Mouse (Mus musculus) WW6 (cell line): ENCODE results near the gene Ttc27.

ENCODE experiments used
- DNase-seq: peaks from one replicate; pipeline ENCODE4 v3.0.0-alpha.2; 2013; ENCODE audit warnings: low read depth, low spot score

The Ttc27 gene

DNA sequence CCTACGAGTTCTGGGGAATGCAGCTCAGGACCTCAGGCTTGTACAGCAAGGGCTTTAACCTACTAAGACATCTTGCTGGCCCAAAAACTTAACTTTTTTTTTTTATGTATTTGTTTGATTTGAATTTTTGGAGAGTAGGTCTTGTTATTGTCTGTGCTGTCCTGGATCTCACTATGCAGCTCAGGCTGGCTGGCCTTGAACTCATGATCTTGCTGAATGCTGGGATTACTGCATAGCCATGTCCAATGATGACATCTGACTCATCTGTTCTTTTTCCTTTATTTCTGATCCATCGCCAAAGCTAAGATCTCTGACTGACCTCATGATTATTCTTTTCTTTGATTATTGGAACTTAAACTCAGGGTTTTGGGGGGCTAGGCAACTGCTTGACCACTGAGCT is 113.3 kb downstream of the Ttc27 start:
- no peak for DNase-seq

DNA sequence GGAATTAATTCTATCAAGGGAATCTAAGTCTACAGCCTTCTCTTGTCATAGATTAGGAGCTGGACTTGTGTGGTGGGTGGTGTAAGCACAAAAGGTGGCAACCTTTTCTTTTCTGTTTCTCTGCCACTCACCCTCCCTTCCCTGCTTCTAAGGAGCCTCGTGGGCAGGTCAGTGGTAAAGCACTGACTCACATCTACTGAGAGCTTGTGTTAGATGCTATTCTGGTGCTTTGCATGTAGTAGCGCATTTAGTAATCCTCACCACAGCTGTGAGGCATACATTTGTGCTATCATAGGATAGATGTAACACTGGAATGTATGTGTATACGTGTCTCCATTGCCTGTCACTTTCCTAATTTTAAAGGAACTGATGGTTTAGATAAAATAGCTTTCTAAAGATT is 124.2 kb downstream of the Ttc27 start:
- no peak for DNase-seq

DNA sequence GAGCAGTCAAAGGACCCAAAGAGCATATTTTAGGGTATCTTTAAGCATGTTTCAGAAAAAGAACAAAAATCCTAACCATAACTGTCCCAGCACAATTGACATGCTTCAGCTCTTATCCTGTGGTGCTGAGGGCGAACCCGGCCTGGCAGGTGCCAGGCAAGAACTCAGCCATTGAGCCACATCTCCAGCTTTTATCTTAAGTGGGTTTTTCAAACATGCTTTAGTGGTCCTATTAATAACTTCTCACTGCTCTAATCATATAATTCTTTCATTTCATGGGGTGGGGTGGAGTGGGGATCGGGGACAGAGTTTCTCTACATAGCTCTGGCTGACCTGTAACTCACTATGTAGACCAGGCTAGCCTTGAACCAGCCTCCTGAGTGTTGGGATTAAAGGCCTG is 125.1 kb downstream of the Ttc27 start:
- DNase-seq = no peak

DNA sequence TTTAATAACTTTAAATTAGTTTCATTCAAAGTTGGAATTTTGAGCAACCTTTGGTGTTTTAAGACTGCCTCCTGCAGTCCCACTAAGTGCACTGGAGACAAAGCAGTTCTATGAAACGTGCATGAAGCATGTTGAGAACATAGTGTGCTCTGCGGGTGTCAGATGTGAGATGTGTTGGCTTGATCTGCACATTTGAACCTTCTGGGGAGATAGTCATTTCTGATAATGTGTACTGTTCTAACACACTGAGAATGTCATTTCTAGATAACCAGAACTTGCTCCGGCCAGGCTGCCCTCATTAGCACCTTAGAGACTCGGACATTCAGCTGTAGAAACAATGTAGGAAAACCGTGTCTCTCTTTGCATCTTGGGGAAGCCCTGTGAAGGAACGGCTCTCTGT is 126.0 kb downstream of the Ttc27 start:
- DNase-seq = no peak

DNA sequence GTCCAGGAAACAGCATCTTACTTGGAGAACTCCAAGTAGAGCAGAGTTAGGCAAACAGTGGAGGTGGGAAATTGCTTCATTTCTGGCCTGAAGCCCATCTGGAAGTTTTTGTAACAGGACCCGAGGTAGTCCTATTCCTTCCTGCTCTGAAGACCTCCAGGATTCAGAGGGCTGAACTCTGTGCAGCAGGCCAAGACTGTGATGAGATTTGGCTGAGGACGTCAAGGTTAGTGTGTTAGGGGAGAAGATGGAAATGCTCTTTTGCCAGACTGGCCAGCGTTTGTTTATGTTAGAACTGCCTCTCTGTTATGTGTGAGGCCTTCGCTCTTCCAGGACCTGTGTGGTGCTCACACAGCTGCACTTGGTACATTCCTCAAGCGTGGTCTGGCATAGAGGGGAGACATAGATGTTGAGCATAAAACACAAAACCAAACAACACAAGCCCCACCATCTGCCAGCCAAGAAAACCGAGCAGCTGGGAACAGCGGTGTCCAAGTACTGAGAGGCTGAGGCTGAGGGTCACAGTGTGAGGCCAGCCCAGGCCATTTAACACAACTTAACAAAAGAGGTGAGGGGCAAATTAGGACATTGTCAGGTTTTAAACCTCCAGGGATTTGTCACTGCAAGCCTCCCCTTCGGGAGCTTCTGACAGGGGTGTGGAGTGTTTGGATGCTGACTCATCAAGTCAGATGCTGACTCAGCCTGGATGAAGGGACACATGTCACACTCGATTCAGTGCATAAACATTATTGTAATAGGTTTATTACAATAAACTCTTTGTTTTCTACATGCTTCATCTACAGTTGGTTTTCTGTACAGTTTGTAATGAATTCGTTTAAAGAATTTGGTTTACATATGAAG is 128.7 kb downstream of the Ttc27 start:
- DNase-seq = no peak

DNA sequence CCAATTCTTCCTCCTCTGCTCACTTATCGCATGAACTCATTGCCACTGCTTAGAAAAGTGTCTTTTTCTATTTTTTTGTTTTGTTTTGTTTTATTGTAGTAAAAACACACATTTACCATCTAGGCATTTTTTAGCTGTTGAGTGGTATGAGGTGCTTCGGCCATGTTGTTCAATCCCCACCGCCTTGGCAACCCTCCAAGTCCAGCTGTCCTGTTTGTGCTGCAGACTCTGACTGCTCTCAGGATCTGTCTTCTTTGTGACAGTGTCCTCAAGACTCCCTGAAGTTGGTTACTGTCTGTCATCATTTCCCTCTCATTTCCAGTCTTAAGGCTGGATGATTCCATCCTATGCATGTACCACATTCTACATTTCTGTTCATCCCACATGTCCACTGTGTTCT is 132.7 kb downstream of the Ttc27 start:
- no peak for DNase-seq

DNA sequence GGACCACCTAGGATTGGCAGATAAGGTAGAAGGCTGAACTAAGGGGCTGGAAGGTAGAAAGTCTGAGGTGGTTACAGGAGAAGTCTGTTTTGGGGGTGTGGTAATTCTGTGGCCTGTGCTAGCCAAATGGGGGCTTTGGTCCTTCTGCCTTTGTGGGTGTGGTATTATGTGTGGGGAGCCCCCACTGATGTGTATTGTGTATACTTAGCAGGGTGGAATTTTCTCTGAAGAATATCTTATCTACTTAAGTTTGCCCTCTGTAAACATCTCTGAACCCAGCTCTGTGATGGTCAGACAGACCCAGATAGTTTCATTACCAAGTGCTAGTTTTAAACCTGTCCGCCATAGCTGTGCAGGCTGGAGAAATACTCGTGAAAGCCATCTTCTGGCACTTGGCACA is 141.8 kb downstream of the Ttc27 start:
- DNase-seq = no peak

DNA sequence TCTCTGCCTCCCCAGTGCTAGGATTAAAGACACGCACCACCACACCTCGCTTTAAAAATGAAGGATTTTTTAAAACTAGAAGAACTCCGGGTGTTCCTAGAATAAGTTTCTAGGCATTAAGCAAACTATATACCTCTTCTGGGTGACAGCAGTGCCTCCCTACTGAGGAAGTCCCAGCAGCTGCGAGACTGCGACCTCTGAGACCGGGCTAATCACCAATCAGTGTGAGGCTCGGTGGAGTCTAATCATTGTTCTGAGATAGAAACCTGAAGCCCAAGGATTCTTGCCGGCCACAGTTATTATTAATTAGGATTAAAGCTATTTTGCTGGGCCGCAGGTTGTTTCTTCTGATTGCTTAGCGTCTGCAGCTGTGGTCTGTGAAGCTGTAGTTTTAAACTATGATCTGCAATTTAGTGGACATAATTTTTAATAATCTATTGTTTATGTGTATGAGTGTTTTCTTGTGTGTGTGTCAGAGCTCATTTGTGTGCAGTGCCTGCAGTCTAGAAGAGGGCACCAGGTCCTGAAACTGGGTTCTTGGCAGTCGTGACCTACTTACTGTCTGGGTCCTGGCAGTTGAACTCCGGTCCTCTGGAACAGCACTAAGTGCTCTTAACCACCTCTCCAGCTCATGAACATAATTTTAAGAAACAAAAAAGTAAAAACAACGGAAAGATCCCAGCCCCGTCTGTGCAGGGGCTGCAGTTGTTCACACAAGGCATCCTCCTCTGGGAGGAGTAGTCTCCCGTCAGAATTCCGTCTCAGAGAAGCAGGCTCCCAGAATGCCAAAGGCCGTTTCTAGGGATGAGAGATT is 142.9 kb downstream of the Ttc27 start:
- no peak for DNase-seq

DNA sequence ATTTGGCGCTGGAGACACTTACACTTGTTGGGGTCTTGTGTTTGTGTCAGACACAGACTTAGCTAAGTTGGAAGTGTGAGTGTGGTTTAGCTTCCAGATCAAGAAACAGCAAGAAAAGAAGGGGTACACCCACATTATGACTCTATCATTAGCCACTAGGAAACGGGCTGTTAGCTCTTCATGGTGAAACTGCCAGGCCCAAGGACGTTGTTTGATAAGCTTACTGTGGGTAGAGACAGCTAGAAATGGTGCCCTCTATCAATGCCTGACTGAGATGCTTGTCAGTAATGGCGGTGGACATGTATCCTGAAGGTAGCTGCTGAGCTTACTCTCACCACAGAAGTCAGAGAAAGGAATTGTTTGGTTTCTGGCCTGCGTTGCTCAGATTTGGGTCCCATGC is 146.3 kb downstream of the Ttc27 start:
- DNase-seq = no peak

DNA sequence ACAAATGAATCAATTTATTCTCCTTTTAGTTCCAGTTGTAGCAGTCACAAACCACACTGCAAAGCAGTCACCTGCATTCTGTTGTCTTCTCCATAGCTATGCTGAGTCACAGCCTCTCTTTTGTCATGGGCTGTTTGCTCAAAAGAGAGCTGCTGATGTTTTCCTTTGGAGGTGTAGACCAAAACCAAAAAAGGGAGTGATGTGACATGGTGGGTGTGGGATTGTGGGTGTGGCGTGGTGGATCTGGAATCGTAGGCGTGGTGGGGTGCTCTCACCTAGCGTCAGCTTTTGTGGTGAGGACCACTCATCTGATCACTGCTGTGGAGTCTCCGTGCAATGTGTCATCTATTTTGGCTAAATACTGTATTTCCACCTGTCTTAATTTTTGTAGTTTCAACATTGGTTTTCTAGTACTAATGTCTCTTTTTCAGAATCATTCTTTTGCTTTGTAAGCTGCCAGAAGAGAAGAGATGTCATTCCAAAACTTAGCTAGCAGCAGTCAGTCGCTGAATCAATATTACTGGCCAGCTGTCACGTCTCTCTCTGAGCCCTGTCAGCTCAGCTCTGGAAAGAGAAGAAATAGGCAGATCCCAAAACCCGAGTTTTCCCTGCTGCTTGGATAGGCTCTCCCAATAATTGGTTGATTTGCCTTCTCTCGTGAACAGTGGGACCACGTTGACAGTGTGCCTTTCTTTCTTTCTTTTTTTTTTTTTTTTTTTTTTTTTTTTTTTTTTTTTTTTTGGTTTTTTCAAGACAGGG is 147.4 kb downstream of the Ttc27 start:
- DNase-seq = no peak

DNA sequence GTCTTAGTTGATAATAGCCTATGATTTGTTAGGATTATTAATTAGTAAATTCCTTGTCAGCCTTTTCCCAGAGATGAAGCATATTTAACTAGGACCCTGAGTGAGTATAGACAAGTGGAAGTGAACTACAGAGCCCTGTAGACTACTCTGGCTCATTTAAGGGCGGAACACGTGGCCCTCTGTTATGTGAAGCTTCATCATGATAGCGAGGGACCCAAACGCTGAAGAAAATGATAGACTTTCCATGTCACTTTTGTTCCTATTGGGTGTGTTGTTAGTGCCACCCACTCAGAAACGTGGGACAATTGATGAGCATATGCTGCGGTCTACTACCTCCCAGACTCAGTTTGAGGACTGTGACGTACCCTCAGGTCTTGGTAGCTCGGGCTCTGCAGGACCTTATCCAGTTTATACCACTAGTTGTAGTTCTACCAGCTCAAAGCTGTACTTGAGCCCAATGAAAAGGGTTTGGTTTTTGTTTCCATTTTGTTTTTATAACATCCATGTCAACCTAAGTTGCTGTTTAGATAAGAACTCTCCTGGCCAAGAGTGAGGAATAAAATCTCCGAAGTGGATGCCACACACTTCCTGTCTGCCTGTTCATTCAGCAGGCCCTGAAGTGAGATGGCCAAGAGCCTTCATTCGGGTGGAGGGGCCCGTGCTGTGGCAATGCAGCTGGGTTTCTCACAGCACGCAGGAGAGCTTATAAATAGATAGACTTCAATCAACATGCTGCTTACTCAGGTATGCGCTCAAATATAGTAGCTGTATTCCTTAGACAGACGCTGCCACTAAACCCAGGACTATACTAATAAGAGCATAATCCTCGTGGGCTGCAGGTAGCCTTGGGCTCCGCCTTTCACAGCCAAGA is 148.4 kb downstream of the Ttc27 start:
- no peak for DNase-seq

DNA sequence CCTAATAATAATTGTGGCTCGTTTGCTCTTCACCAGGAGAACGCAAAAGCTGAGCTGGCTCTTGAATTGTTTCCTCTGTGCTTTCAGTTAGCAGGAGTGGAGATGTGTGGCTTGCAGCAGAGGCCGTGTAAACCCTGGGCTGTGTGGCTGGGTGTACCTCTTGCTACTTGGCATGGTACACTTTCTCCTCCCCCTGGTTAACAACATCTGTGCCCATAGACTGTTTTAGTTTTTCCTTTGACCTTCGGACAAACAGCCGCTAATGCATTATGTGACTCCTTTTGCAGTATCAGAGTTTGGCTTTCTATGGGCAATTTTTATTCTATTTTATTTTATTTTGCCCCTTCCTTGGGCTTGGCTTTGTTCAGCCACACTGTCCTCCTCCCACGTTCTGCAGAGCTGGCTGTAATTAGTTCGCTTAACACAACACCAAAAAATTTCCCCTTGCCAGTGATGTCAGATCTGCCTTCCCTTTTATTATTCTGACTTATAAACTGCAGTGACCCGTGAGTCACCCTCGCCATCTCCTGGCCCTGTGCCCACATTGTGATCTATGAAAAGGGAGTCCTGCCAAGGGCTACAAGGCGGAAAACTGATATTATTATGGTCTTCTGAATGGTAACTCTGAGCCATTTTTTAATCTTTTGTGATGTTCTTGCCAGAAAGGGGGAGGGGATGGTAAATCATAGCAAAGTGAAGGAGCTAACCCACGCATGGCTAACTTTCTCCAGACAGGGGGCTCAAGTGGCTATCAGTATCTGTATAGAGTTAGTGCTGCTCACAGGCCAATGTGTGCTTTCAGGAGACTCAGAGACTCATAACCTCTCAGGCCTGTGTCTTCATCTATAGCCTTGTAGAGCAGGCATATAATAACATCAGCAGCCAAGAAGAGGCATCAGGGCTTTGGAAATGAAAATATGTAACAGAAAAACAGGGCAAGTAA is 149.3 kb downstream of the Ttc27 start:
- no peak for DNase-seq

DNA sequence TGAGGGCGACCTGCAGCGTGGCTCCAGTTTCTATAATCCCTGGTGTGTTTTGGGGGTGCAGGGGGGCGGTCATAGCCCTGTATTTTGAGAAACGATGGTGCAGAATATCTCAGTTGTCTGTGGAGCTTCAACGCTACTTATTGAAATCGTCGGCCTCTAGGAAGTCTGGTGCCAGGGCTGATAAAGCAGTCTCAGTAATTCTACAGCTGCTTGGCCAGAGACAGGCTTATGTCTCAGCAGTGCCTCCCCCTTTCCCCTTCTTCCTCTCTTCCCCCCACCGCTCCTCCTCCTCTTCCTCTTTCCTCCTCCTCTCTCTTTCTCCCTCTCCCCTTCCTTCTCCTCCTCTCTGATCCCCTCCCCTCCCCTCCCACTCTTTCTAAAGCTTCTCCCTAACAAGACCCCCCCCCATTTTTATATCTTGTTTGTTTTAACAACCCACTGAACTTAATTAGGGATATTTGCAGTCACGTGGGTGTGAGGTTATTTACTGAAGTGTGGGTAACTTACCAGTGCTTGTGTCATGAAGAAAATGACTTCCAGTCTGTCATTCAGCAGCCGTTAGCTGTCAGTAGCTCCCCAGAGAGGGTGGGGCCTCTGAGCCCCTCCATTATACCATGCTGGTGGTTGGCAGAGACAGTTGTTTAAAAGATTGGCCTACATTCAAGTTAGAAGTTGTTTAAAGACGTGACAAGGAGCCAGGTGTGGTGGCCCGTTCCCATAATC is 150.8 kb downstream of the Ttc27 start:
- no peak for DNase-seq

DNA sequence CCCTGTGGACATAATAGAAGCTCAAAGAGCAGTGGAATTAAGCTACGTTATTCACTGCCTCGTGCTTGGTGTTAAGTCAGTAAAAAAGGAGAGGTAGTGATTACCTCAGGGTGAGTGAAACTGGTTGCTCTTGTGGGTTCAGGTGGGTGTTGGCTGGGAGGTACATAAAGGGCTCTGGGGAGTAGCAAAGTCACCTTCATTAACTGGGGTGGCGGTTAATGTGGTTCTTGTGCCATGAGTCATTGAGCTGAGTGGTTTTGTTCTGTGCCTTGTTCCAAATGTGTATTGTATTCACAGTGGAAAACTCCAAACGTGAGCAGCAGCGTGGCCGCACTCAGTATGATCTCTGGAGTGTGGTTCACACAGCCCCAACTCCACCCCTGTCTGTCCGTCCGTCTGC is 152.0 kb downstream of the Ttc27 start:
- no peak for DNase-seq

DNA sequence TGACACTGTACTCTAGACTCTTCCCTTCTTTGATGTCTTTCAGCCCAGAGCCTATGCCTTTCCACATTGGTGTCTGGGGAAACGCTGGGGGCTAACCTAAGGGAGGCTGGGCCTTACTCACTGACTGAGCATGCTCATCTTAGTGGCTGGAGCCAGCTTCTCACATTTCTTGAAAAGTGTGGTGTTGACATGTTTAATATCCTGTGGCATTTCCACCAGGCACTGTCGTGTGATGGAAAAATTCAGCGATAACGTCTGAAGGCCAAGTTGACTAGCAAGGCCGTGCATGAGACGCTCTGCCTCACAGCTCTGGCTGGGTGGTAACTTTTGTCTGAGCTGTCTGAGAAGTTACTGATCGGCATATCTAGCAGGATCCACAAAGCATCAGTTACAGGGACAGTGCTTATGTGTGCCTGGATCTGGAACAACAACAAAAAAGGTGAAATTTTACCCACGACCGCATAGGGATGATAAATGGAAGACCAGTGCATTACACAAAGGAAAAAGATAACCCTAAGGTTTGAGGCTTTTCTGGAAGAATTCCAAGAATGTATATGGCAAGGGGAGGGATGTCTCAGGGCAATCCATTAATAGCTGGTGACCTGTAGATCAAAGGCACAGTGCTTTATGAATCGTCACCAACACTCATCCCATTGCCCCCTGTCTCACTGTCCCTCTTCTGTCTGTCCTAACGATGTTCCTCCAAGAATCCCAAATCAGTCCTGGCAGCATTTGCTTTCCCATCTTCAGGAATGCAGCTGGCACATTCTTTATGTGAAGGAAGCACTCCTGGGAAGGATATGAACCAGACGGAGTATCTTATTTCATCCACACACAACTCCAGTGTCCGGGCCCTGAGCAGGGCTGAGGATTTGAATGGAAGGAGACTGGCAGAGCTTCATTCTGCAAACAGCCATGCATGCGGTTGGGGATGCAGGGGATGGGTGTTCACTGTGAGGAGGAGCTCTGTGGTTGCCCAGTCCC is 152.9 kb downstream of the Ttc27 start:
- DNase-seq = no peak

DNA sequence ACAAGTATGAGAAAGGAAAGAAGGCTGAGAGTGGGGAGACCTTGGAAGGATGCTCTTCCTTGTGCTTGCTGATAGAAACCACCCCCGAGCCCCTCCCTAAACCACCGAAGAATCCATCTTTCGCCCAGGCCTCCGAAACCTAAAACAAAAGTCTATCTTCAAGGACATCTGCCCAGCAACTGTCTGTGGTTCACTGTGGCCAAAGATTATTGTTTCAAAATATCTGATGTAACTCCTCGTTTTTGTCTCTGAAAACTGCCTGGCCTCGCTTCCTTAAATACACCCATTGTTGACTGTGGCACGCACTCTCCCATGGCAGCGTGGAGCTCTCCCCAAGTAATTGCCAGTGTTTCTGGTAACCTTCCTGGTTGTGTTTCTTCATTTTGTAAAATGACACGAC is 155.0 kb downstream of the Ttc27 start:
- no peak for DNase-seq

DNA sequence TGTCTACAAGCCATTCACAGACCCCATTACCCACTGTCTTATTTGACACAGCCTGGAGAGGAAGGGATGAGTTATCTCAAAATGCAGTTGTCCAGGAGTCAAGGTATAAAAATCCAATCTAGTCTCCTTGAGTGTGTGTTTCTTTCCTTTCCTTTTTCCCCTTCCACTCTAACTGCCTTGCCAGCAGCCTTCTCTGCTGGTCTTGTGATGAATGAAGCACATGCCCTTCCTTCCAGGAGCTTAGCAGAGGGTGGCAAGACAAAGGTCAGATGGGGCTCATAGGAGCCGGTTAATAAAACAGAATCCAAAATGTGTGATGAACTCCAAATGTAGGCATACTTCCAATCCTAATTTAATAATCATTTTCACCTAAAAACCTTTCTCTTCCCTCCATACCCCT is 156.2 kb downstream of the Ttc27 start:
- no peak for DNase-seq

DNA sequence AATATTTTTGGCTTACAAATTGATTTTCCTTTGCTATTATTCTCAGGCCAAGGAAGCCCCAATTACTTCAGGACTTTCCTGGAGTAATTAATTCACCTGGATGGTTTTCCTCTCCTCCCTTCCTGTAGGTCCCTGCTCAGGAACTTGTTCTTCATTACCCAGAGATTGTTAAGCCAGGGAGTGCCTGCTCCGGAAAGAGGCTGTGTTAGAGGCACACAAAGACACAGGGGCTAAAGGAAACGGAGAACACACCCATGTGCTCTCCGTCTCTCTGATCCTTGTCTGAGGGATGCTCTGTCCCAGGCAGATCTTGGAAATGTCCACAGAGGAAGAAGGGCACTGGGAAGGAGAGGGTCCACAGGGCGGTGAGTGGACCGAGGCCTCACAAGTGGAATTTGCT is 158.2 kb downstream of the Ttc27 start:
- DNase-seq = no peak
